9 mouse cellular contexts compared by ENCODE assay signal in the genomic region with DNA sequence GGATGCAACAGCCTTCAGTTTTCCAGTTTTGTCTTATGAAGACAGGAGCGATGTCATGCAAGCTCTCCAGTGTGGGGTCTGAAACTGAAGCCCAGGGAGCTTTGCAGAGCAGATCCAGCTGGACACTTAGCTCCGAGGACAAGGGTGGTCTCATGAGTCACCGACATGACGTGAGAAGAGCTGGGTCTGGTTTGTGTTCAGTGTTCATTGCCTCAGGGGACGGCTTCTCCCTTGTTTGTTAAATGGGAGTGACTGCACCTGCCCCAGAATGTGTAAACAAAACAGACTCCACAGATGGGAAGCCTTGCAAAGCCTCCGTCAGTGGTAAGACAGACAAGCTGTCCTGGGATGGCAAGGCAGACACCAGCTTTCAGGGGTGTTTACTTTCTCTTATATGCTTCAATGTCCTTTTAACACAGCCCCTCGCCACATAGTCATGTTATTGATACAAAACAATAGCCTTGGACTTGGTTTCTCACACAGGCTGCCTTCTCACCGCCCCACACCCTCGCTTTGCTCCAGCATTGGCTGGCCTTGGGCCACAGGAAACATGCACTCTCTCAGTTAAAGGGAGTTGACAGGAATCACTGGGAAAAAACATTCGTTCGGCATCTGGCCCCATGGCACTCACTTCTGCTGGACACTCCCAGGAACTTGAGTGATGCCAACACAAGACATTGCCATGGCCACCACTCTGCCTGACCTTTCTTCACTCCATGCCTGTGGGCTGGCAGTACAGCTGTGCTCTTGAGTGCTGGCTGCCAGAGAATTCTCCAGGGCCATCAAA. TPM values are rescaled to one million over a fixed set of nuclear protein-coding genes. Genes with fewer than 3 reads are reported as not detected.
DNase-seq lines count a peak whose midpoint lies in the region; ATAC-seq and TF ChIP-seq lines count a peak whose summit lies in the region.
"Had no signal": no experiment of that assay in that cellular context is flagged by ENCODE, and none has a peak within 500 bp of the region (broad histone marks: within the 10 kb centered on the region; RNA-seq: fewer than 3 reads in every experiment).

No protein-coding gene starts in this region.

- H3K27ac ChIP-seq in stomach, embryonic 15.5 days, result peak overlapping the region; percentile 31
- no peak overlapping the region for H3K27ac ChIP-seq in liver, postnatal 0 days (ENCODE audit: low read depth)
- H3K27ac ChIP-seq: liver, embryonic 15.5 days had no signal

- H3K36me3 ChIP-seq in stomach, embryonic 15.5 days, result no peaks in the 10 kb centered on the region
- no peaks in the 10 kb centered on the region for H3K36me3 ChIP-seq in liver, postnatal 0 days (replicated peaks; ENCODE audit: insufficient read depth, low read length)
- H3K36me3 ChIP-seq: liver, embryonic 15.5 days had no signal

- H3K27me3 ChIP-seq in stomach, embryonic 15.5 days (replicated peaks), result no peaks in the 10 kb centered on the region
- no peaks in the 10 kb centered on the region for H3K27me3 ChIP-seq in liver, postnatal 0 days (ENCODE audit: insufficient read depth, low read length)
- H3K27me3 ChIP-seq: liver, embryonic 15.5 days had no signal

- H3K9me3 ChIP-seq in stomach, embryonic 15.5 days, result no peaks in the 10 kb centered on the region
- H3K9me3 ChIP-seq in liver, postnatal 0 days (ENCODE audit: low read length), result no peaks in the 10 kb centered on the region
- H3K9me3 ChIP-seq: liver, embryonic 15.5 days had no signal

- no peak for TF ChIP-seq CTCF in liver, postnatal 0 days (IDR thresholded peaks at IDR 0.05; ENCODE audit: low read depth)

- peak; percentile 82 for ATAC-seq in stomach, embryonic 15.5 days (ENCODE audit: insufficient read depth, low FRiP score, low read depth)
- no peak for ATAC-seq in liver, postnatal 0 days

- H3K9ac ChIP-seq in stomach, embryonic 15.5 days, result no peak overlapping the region
- H3K9ac ChIP-seq in liver, postnatal 0 days (replicated peaks), result no peak overlapping the region
- H3K9ac ChIP-seq: liver, embryonic 15.5 days had no signal

- 19% methylated on average over 11 of the region's 11 CpGs for WGBS in stomach, embryonic 15.5 days
- WGBS in liver, postnatal 0 days (ENCODE audit: insufficient replicate concordance), result 56% methylated on average over 11 of the region's 11 CpGs

- TF ChIP-seq EP300 in liver, postnatal 0 days (IDR thresholded peaks at IDR 0.05; ENCODE audit: low read depth), result no peak

- intact Hi-C loops in heart, postnatal 25 days (cut with DNase I), result no loop called here

- peaks cover 21% of the 10 kb centered on the region for H3K4me1 ChIP-seq in stomach, embryonic 15.5 days
- H3K4me1 ChIP-seq in liver, postnatal 0 days (ENCODE audit: insufficient read depth), result no peaks in the 10 kb centered on the region
- H3K4me1 ChIP-seq: liver, embryonic 15.5 days had no signal

- H3K4me3 ChIP-seq in stomach, embryonic 15.5 days (replicated peaks), result no peak overlapping the region
- no peak overlapping the region for H3K4me3 ChIP-seq in liver, postnatal 0 days (ENCODE audit: low read depth, low read length)
- H3K4me3 ChIP-seq: liver, embryonic 15.5 days had no signal

- peak; percentile 11 to 54 for DNase-seq in adrenal gland, adult (ENCODE audit: inconsistent age in 2 of 2, low spot score in 1 of 2)
- DNase-seq in adrenal gland, postnatal 25 days, result no peak
- peak; percentile 7 for DNase-seq in ovary, adult 18-20 months (ENCODE audit: low spot score)
- DNase-seq in ovary, postnatal 10 days (ENCODE audit: low spot score), result no peak
- peak; percentile 26 for DNase-seq in heart, postnatal 25 days (ENCODE audit: low spot score)
- DNase-seq in thymus, adult 18-20 months, result no peak
- DNase-seq in liver, postnatal 0 days, result no peak

- H3K4me2 ChIP-seq in stomach, embryonic 15.5 days, result peak overlapping the region; percentile 31; the same call in 1 of the 2 replicates
- H3K4me2 ChIP-seq in liver, postnatal 0 days (ENCODE audit: low read depth, low read length), result no peak overlapping the region
- H3K4me2 ChIP-seq: liver, embryonic 15.5 days had no signal

RNA-seq across cellular contexts. Expression of gene Fermt1, which starts 44.3 kb away (rescaled TPM):
- total RNA-seq in adrenal gland, postnatal 25 days (2021), result not detected in 2 replicates
- total RNA-seq in heart, postnatal 25 days (2021), result not detected
- 46.5 and 55.3 TPM in 2 replicates for polyA plus RNA-seq in stomach, embryonic 15.5 days (2015; fragmentation: Nextera tagmentation; extraction: Ambion mirVana)
- 0.41 and 0.43 TPM in 2 replicates for polyA plus RNA-seq in liver, postnatal 0 days (2015; fragmentation: Nextera tagmentation; extraction: Ambion mirVana)
- polyA plus RNA-seq: liver, embryonic 15.5 days had no signal

Comparison
In these comparisons a context has a peak if more than half of its experiments do, and no peak if none do; other contexts are left out.
1. DNase-seq: peak in adrenal gland, adult (2 of 2), ovary, adult 18-20 months (single experiment) and heart, postnatal 25 days (single experiment); none in adrenal gland, postnatal 25 days (single experiment), ovary, postnatal 10 days (single experiment), thymus, adult 18-20 months (0 of 2) and liver, postnatal 0 days (single experiment).